Comparison of ENCODE assay signal across 8 mouse cellular contexts in genomic region chr7:144931778-144932177, GRCm38 (mm10). TPM values are rescaled to one million over a fixed set of nuclear protein-coding genes. Genes with fewer than 3 reads are reported as not detected.
DNase-seq lines count a peak whose midpoint lies in the region; TF ChIP-seq lines count a peak whose summit lies in the region.

No protein-coding gene starts in this region.

- H3K27me3 ChIP-seq in heart, adult 2 months (ENCODE audit: control insufficient read depth, insufficient read depth, low read length): no peaks in the 10 kb centered on the region

- peak; percentile 74 for TF ChIP-seq CTCF in heart, adult 2 months (IDR thresholded peaks at IDR 0.05)
- 0 out of 2 replicates have a peak, but pooled peaks have one; percentile 25 for TF ChIP-seq CTCF in olfactory bulb, adult 2 months (IDR thresholded peaks at IDR 0.05; ENCODE audit: insufficient read depth, low read depth, low read length)

- no peaks in the 10 kb centered on the region for H3K79me2 ChIP-seq in heart, adult 2 months (replicated peaks; ENCODE audit: control insufficient read depth, insufficient read depth, low read length)

- intact Hi-C loops in heart, adult 2 months (cut with DNase I): no loop called here

- no peaks in the 10 kb centered on the region for H3K36me3 ChIP-seq in heart, adult 2 months (ENCODE audit: control insufficient read depth, insufficient read depth, low read length)

- H3K4me3 ChIP-seq in heart, adult 2 months: no peak overlapping the region
- H3K4me3 ChIP-seq in olfactory bulb, adult 2 months (ENCODE audit: insufficient read depth, low read depth, low read length): no peak overlapping the region

- WGBS in heart, adult 2 months: 26% methylated on average over 3 of the region's 3 CpGs
- WGBS in olfactory bulb, adult 2 months: 23% methylated on average over 3 of the region's 3 CpGs

- H3K4me1 ChIP-seq in heart, adult 2 months (ENCODE audit: control insufficient read depth, insufficient read depth, low read length): peaks cover 6% of the 10 kb centered on the region
- H3K4me1 ChIP-seq in olfactory bulb, adult 2 months (ENCODE audit: control insufficient read depth, insufficient read depth, low read length): peaks cover 21% of the 10 kb centered on the region

- H3K9ac ChIP-seq in heart, adult 2 months (ENCODE audit: low read depth, low read length): no peak overlapping the region

- no peak for TF ChIP-seq EP300 in heart, adult 2 months (IDR thresholded peaks at IDR 0.05; ENCODE audit: insufficient read depth, low read depth, low read length)

- H3K27ac ChIP-seq in heart, adult 2 months: no peak overlapping the region
- H3K27ac ChIP-seq in olfactory bulb, adult 2 months (ENCODE audit: insufficient read depth, low read depth, low read length): no peak overlapping the region

- DNase-seq in heart, adult 2 months: peak in 1 of 2 experiments; percentile 51
- no peak for DNase-seq in heart, adult 8-10 months (ENCODE audit: low spot score)
- peak; percentile 40 for DNase-seq in 3T3-L1 (ENCODE audit: low read depth, low spot score)
- DNase-seq in Muller cell, postnatal 12 days (ENCODE audit: inconsistent ontology term): peak; percentile 32
- peak; percentile 63 for DNase-seq in induced T-regulatory cell, adult 2 months (ENCODE audit: low read depth)
- no peak for DNase-seq in urinary bladder, adult 2 months (ENCODE audit: low spot score)
- DNase-seq in urinary bladder, postnatal 14 days (ENCODE audit: low spot score): no peak

- TF ChIP-seq POLR2A in heart, adult 2 months (IDR thresholded peaks at IDR 0.05; ENCODE audit: insufficient read depth, low read depth, low read length): no peak
- TF ChIP-seq POLR2A in olfactory bulb, adult 2 months (IDR thresholded peaks at IDR 0.05; ENCODE audit: insufficient read depth, low read depth, low read length): no peak

RNA-seq across cellular contexts. Expression of gene Ccnd1, which starts 7.9 kb away (rescaled TPM):
- 10 to 100 TPM; 28.3 to 43.6 TPM for total RNA-seq in heart, adult 2 months (2021)
- 27.3 and 31.4 TPM in 2 replicates for polyA plus RNA-seq in heart, adult 2 months (2012; rRNA removed)
- total RNA-seq in heart, adult 8-10 months (2022): 10 to 100 TPM; 30.1 to 64.0 (median 45.1) TPM
- polyA plus RNA-seq in olfactory bulb, adult 2 months (2012; ENCODE audit: insufficient read depth, insufficient read length, low replicate concordance, missing spikeins): not detected in 2 replicates
- polyA plus RNA-seq in urinary bladder, adult 2 months (2012; rRNA removed): 79.1 and 96.1 TPM in 2 replicates

RNA-seq across cellular contexts. Expression of gene LTO1, which starts 16.9 kb away (rescaled TPM):
- total RNA-seq in heart, adult 2 months (2021): 10 to 100 TPM; 12.5 to 13.1 TPM
- 12.1 and 15.7 TPM in 2 replicates for polyA plus RNA-seq in heart, adult 2 months (2012; rRNA removed)
- total RNA-seq in heart, adult 8-10 months (2022): 10 to 100 TPM; 14.6 to 18.2 (median 17.4) TPM
- polyA plus RNA-seq in olfactory bulb, adult 2 months (2012; ENCODE audit: insufficient read depth, insufficient read length, low replicate concordance, missing spikeins): not detected in 2 replicates
- 48.1 and 48.3 TPM in 2 replicates for polyA plus RNA-seq in urinary bladder, adult 2 months (2012; rRNA removed)

RNA-seq across cellular contexts. Expression of gene Fgf15, which starts 35.4 kb away (rescaled TPM):
- total RNA-seq in heart, adult 2 months (2021): not detected
- polyA plus RNA-seq in heart, adult 2 months (2012; rRNA removed): not detected in 2 replicates
- total RNA-seq in heart, adult 8-10 months (2022): not detected
- polyA plus RNA-seq in olfactory bulb, adult 2 months (2012; ENCODE audit: insufficient read depth, insufficient read length, low replicate concordance, missing spikeins): not detected in 2 replicates
- polyA plus RNA-seq in urinary bladder, adult 2 months (2012; rRNA removed): not detected in 2 replicates

Comparison
In these comparisons a context has a peak if more than half of its experiments do, and no peak if none do; other contexts are left out.
1. DNase-seq: peak in 3T3-L1 (single experiment), Muller cell, postnatal 12 days (single experiment) and induced T-regulatory cell, adult 2 months (single experiment); none in heart, adult 8-10 months (single experiment), urinary bladder, adult 2 months (single experiment) and urinary bladder, postnatal 14 days (single experiment).
2. RNA of gene Ccnd1, which starts 7.9 kb away (polyA plus RNA-seq): 79.1 to 96.1 TPM in urinary bladder, adult 2 months and 27.3 to 31.4 TPM in heart, adult 2 months; not detected in olfactory bulb, adult 2 months; every median in the first group is over 10 times any median in the second.
3. RNA of gene LTO1, which starts 16.9 kb away (polyA plus RNA-seq): 48.1 to 48.3 TPM in urinary bladder, adult 2 months and 12.1 to 15.7 TPM in heart, adult 2 months; not detected in olfactory bulb, adult 2 months; every median in the first group is over 10 times any median in the second.